ENCODE assay signal across 8 mouse cellular contexts in the genomic region with DNA sequence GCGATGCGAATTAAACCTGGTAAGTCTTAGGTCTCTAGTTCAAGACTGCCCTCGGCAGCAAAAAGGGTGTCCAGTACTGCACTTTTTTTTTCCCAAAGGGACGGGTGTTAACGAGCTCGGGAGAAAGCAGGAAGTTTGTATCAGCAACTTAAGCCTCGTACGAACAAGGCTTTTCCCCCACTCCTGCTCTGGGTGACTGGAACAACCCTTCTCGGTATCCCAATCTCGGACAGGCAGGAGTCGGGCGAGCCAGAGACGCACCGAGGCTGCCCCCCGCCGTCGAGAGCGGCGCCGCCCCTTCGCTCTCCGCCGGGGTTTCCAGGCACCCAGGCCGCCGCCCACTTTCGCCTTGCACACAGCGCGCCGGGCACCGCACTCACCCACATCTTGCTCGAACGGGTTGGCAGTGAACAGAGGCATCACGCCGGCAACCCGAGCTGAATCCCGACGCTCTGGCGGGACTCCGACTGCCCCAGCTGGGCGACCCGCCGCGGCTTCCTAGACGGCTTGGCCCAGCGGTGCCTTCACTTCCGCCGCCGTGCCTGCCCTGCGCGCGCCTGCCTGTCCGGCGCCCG. TPM values are rescaled to one million over a fixed set of nuclear protein-coding genes. Genes with fewer than 3 reads are reported as not detected.
DNase-seq lines count a peak whose midpoint lies in the region; ATAC-seq and TF ChIP-seq lines count a peak whose summit lies in the region.

No protein-coding gene starts in this region.

- DNase-seq in lung, adult 2 months = no peak
- no peak for DNase-seq in lung, postnatal 36 days
- DNase-seq in WW6 (ENCODE audit: low read depth, low spot score) = peak; percentile 28
- no peak for DNase-seq in hindbrain, embryonic 11.5 days (ENCODE audit: low spot score)
- DNase-seq in liver, embryonic 14.5 days (ENCODE audit: low read depth in 3 of 3, low spot score in 3 of 3) = peak; percentile 24 to 41 (median 29)
- DNase-seq in frontal cortex, adult 2 months (ENCODE audit: extremely low spot score in 1 of 2, low spot score in 1 of 2) = no peak

- no peaks in the 10 kb centered on the region for H3K27me3 ChIP-seq in embryonic facial prominence, embryonic 15.5 days
- no peaks in the 10 kb centered on the region for H3K27me3 ChIP-seq in hindbrain, embryonic 11.5 days (ENCODE audit: control insufficient read depth, insufficient read depth, low read length)
- H3K27me3 ChIP-seq in liver, embryonic 14.5 days (ENCODE audit: control insufficient read depth, insufficient read depth, low read length) = no peaks in the 10 kb centered on the region

- TF ChIP-seq POLR2A in lung, adult 2 months (IDR thresholded peaks at IDR 0.05; ENCODE audit: borderline replicate concordance, extremely low read depth, low read depth, low read length) = peak; percentile 72; the same call in 1 of the 2 replicates

- H3K9me3 ChIP-seq in embryonic facial prominence, embryonic 15.5 days (replicated peaks) = no peaks in the 10 kb centered on the region
- H3K9me3 ChIP-seq in hindbrain, embryonic 11.5 days (ENCODE audit: control insufficient read depth, low read length) = no peaks in the 10 kb centered on the region
- no peaks in the 10 kb centered on the region for H3K9me3 ChIP-seq in liver, embryonic 14.5 days (ENCODE audit: control insufficient read depth, low read length)

- ATAC-seq in embryonic facial prominence, embryonic 15.5 days (ENCODE audit: insufficient number of reproducible peaks, low FRiP score, low TSS enrichment, low read depth) = peak; percentile 91
- ATAC-seq in hindbrain, embryonic 11.5 days (ENCODE audit: low FRiP score) = peak; percentile 94
- ATAC-seq in liver, embryonic 14.5 days (ENCODE audit: insufficient read depth) = peak; percentile 88
- ATAC-seq in neutrophil, adult 5-6 weeks (ENCODE audit: extremely low read depth, insufficient number of reproducible peaks, low FRiP score, poor library complexity, severe bottlenecking) = peak; percentile 58

- no peak for TF ChIP-seq EP300 in liver, embryonic 14.5 days (IDR thresholded peaks at IDR 0.05; ENCODE audit: low read depth)

- peak overlapping the region; percentile 99 for H3K27ac ChIP-seq in embryonic facial prominence, embryonic 15.5 days (replicated peaks)
- peak overlapping the region; percentile 85 for H3K27ac ChIP-seq in hindbrain, embryonic 11.5 days (ENCODE audit: low read depth, low read length)
- H3K27ac ChIP-seq in liver, embryonic 14.5 days = peak overlapping the region; percentile 36

- H3K4me1 ChIP-seq in lung, adult 2 months (ENCODE audit: control insufficient read depth, insufficient read depth, low read length) = 0 out of 2 replicates have a peak, but pooled peaks cover 3% of the 10 kb centered on the region
- peaks cover 11% of the 10 kb centered on the region for H3K4me1 ChIP-seq in embryonic facial prominence, embryonic 15.5 days
- H3K4me1 ChIP-seq in hindbrain, embryonic 11.5 days (replicated peaks; ENCODE audit: control insufficient read depth, insufficient read depth, low read length) = no peaks in the 10 kb centered on the region
- no peaks in the 10 kb centered on the region for H3K4me1 ChIP-seq in liver, embryonic 14.5 days (replicated peaks; ENCODE audit: control insufficient read depth in 2 of 2, insufficient read depth in 2 of 2, low read length in 1 of 2)

- no peaks in the 10 kb centered on the region for H3K36me3 ChIP-seq in embryonic facial prominence, embryonic 15.5 days
- H3K36me3 ChIP-seq in hindbrain, embryonic 11.5 days (ENCODE audit: control insufficient read depth, insufficient read depth, low read length) = no peaks in the 10 kb centered on the region
- H3K36me3 ChIP-seq in liver, embryonic 14.5 days (replicated peaks; ENCODE audit: control insufficient read depth, insufficient read depth, low read depth) = no peaks in the 10 kb centered on the region

- H3K9ac ChIP-seq in embryonic facial prominence, embryonic 15.5 days = peak overlapping the region; percentile 87
- H3K9ac ChIP-seq in hindbrain, embryonic 11.5 days (ENCODE audit: low read depth, low read length) = peak overlapping the region; percentile 81
- peak overlapping the region; percentile 57 for H3K9ac ChIP-seq in liver, embryonic 14.5 days (replicated peaks)

- H3K4me2 ChIP-seq in embryonic facial prominence, embryonic 15.5 days (replicated peaks) = peak overlapping the region; percentile 50
- peak overlapping the region; percentile 57 for H3K4me2 ChIP-seq in hindbrain, embryonic 11.5 days (replicated peaks; ENCODE audit: low read depth, low read length)
- H3K4me2 ChIP-seq in liver, embryonic 14.5 days (ENCODE audit: low read depth) = peak overlapping the region; percentile 70

- under 1% methylated on average over 54 of the region's 54 CpGs for WGBS in lung, adult 2 months
- under 1% methylated on average over 54 of the region's 54 CpGs for WGBS in embryonic facial prominence, embryonic 15.5 days
- under 1% methylated on average over 54 of the region's 54 CpGs for WGBS in hindbrain, embryonic 11.5 days
- under 1% methylated on average over 54 of the region's 54 CpGs for WGBS in liver, embryonic 14.5 days (ENCODE audit: insufficient replicate concordance)

- no peak for TF ChIP-seq CTCF in lung, adult 2 months (IDR thresholded peaks at IDR 0.05; ENCODE audit: insufficient read depth, low read length)
- TF ChIP-seq CTCF in liver, embryonic 14.5 days (IDR thresholded peaks at IDR 0.05; ENCODE audit: low read depth) = no peak

- H3K4me3 ChIP-seq in lung, adult 2 months (replicated peaks; ENCODE audit: extremely low read depth, low read depth, low read length) = peak overlapping the region; percentile 80
- H3K4me3 ChIP-seq in embryonic facial prominence, embryonic 15.5 days (replicated peaks) = peak overlapping the region; percentile 91
- peak overlapping the region; percentile 83 for H3K4me3 ChIP-seq in hindbrain, embryonic 11.5 days (ENCODE audit: low read depth, low read length)
- H3K4me3 ChIP-seq in liver, embryonic 14.5 days (ENCODE audit: insufficient read depth in 1 of 2, low read depth in 2 of 2, low read length in 2 of 2) = peak overlapping the region; percentile 79 to 88

RNA-seq across cellular contexts. Expression of gene Stam2, which starts 0.3 kb away (rescaled TPM):
- polyA plus RNA-seq in lung, adult 2 months (2012; rRNA removed) = 6.7 and 9.9 TPM in 2 replicates
- 32.3 and 32.8 TPM in 2 replicates for polyA plus RNA-seq in embryonic facial prominence, embryonic 15.5 days (2015; fragmentation: Nextera tagmentation; extraction: Ambion mirVana)
- polyA plus RNA-seq in hindbrain, embryonic 11.5 days (2014; fragmentation: Nextera tagmentation; extraction: Ambion mirVana) = 45.9 and 48.8 TPM in 2 replicates
- polyA plus RNA-seq in liver, embryonic 14.5 days (2012; rRNA removed) = 2.3 and 2.9 TPM in 2 replicates
- polyA plus RNA-seq in liver, embryonic 14.5 days (2014; fragmentation: Nextera tagmentation; extraction: Ambion mirVana) = 9.4 and 10.6 TPM in 2 replicates
- total RNA-seq in neutrophil, adult 5-6 weeks (2017) = 30.2 and 34.7 TPM in 2 replicates
- polyA plus RNA-seq in frontal cortex, adult 2 months (2012; rRNA removed) = 15.3 and 16.3 TPM in 2 replicates

Comparison
In these comparisons a context has a peak if more than half of its experiments do, and no peak if none do; other contexts are left out.
1. DNase-seq: peak in WW6 (single experiment) and liver, embryonic 14.5 days (3 of 3); none in lung, adult 2 months (single experiment), lung, postnatal 36 days (single experiment), hindbrain, embryonic 11.5 days (single experiment) and frontal cortex, adult 2 months (0 of 2).
2. H3K27ac ChIP-seq: peak in every context shown above with its lines; median percentile 99 in embryonic facial prominence, embryonic 15.5 days; 85 in hindbrain, embryonic 11.5 days; 36 in liver, embryonic 14.5 days.
3. Peak in every context shown above with its lines, with median percentiles within 50 percentile points of each other: H3K4me3 ChIP-seq, ATAC-seq, H3K4me2 ChIP-seq and H3K9ac ChIP-seq.